Mouse (Mus musculus): ENCODE results near the gene Osbpl3.

DNA sequence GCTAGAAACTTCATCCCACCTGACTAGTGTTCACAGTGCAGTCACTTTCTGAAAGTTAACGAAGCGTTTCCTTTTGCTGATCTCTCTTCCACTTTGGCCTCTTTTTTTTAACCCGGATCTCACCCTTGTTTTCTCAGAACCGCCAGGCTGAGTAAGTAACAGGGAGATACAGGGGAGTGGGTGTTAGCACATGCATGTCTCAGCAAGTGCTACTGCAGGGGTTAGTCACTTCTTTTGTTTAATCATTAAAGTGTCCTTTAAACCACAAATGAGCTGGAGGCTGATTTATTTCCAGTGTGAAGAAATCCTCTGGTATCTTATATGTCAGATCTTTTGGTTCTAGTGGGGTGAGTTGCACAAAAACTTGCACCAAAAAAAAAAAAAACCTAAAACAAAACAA, 47.0 kb upstream of the Osbpl3 start:
- no peak for TF ChIP-seq POLR2A (IDR thresholded peaks at IDR 0.05; ENCODE audit: extremely low read depth, insufficient read depth, low read length)
- no peak for TF ChIP-seq CTCF (IDR thresholded peaks at IDR 0.05; ENCODE audit: low read depth, low read length)
